ENCODE assay signal across 10 mouse cellular contexts in genomic region chr19:43938355-43938754, GRCm38 (mm10). TPM values are rescaled to one million over a fixed set of nuclear protein-coding genes. Genes with fewer than 3 reads are reported as not detected.
A peak's percentile ranks its signal among the peaks of the same experiment; 100 is the strongest.
DNase-seq lines count a peak whose midpoint lies in the region; ATAC-seq and TF ChIP-seq lines count a peak whose summit lies in the region.
"Had no signal": no experiment of that assay in that cellular context is flagged by ENCODE, and none has a peak within 500 bp of the region (broad histone marks: within the 10 kb centered on the region; RNA-seq: fewer than 3 reads in every experiment).

No protein-coding gene starts in this region.

- WGBS in heart, embryonic 10.5 days, result 13% methylated on average over 11 of the region's 11 CpGs
- WGBS in lung, embryonic 14.5 days, result 11% methylated on average over 11 of the region's 11 CpGs
- 21% methylated on average over 11 of the region's 11 CpGs for WGBS in intestine, postnatal 0 days
- WGBS in stomach, postnatal 0 days, result 18% methylated on average over 11 of the region's 11 CpGs

- no peak for TF ChIP-seq EP300 in stomach, postnatal 0 days (optimal IDR thresholded peaks at IDR 0.05)

- no peaks in the 10 kb centered on the region for H3K27me3 ChIP-seq in heart, embryonic 10.5 days (ENCODE audit: insufficient read depth, poor library complexity, severe bottlenecking)
- H3K27me3 ChIP-seq in lung, embryonic 14.5 days (ENCODE audit: insufficient read depth, low read length), result no peaks in the 10 kb centered on the region
- H3K27me3 ChIP-seq in intestine, postnatal 0 days (replicated peaks; ENCODE audit: control insufficient read depth, insufficient read depth, low read length), result no peaks in the 10 kb centered on the region
- H3K27me3 ChIP-seq in stomach, postnatal 0 days (ENCODE audit: control insufficient read depth, insufficient read depth, low read length), result no peaks in the 10 kb centered on the region

- H3K4me2 ChIP-seq in lung, embryonic 14.5 days, result peak overlapping the region; percentile 75
- H3K4me2 ChIP-seq in intestine, postnatal 0 days (replicated peaks; ENCODE audit: low read depth), result peak overlapping the region; percentile 93
- peak overlapping the region; percentile 75 for H3K4me2 ChIP-seq in stomach, postnatal 0 days (replicated peaks; ENCODE audit: low read depth)

- peak; percentile 77 for DNase-seq in heart, embryonic 10.5 days (ENCODE audit: low spot score)
- DNase-seq in heart, postnatal 4 days, result no peak
- DNase-seq in lung, embryonic 14.5 days, result peak; percentile 52
- DNase-seq in lung, adult 18-20 months, result no peak
- DNase-seq in stomach, postnatal 0 days (ENCODE audit: low spot score), result no peak
- DNase-seq in thymus, postnatal 10 days (ENCODE audit: low spot score in 2 of 2), result no peak
- no peak for DNase-seq in c-Kit-positive CD71-positive TER-119-positive erythroid progenitor cells, embryonic 14.5 days (ENCODE audit: low spot score)

- no peaks in the 10 kb centered on the region for H3K36me3 ChIP-seq in heart, embryonic 10.5 days
- no peaks in the 10 kb centered on the region for H3K36me3 ChIP-seq in lung, embryonic 14.5 days (ENCODE audit: insufficient read depth)
- no peaks in the 10 kb centered on the region for H3K36me3 ChIP-seq in intestine, postnatal 0 days (ENCODE audit: control insufficient read depth, insufficient read depth)
- no peaks in the 10 kb centered on the region for H3K36me3 ChIP-seq in stomach, postnatal 0 days (ENCODE audit: control insufficient read depth, insufficient read depth, low read length)

- H3K9me3 ChIP-seq in heart, embryonic 10.5 days, result no peaks in the 10 kb centered on the region
- H3K9me3 ChIP-seq in lung, embryonic 14.5 days (ENCODE audit: low read depth, low read length), result no peaks in the 10 kb centered on the region
- no peaks in the 10 kb centered on the region for H3K9me3 ChIP-seq in intestine, postnatal 0 days (ENCODE audit: control insufficient read depth)
- H3K9me3 ChIP-seq in stomach, postnatal 0 days (ENCODE audit: control insufficient read depth, low read length), result no peaks in the 10 kb centered on the region

- H3K9ac ChIP-seq in lung, embryonic 14.5 days, result 0 out of 2 replicates have a peak overlapping the region, but pooled peaks have one; percentile 27
- H3K9ac ChIP-seq in intestine, postnatal 0 days (ENCODE audit: low read depth, low read length), result 0 out of 2 replicates have a peak overlapping the region, but pooled peaks have one; percentile 8
- peak overlapping the region; percentile 27; the same call in 1 of the 2 replicates for H3K9ac ChIP-seq in stomach, postnatal 0 days (ENCODE audit: low read length)

- H3K4me1 ChIP-seq in heart, embryonic 10.5 days, result peaks cover 44% of the 10 kb centered on the region
- H3K4me1 ChIP-seq in lung, embryonic 14.5 days (ENCODE audit: insufficient read depth), result peaks cover 13% of the 10 kb centered on the region
- H3K4me1 ChIP-seq in intestine, postnatal 0 days (replicated peaks; ENCODE audit: control insufficient read depth, insufficient read depth, low read length), result no peaks in the 10 kb centered on the region; the same call in 1 of the 2 replicates
- H3K4me1 ChIP-seq in stomach, postnatal 0 days (replicated peaks; ENCODE audit: control insufficient read depth, insufficient read depth), result peaks cover 4% of the 10 kb centered on the region; the same call in 1 of the 2 replicates

- TF ChIP-seq CTCF in lung, embryonic 14.5 days (IDR thresholded peaks at IDR 0.05; ENCODE audit: low read depth), result no peak
- no peak for TF ChIP-seq CTCF in intestine, postnatal 0 days (IDR thresholded peaks at IDR 0.05; ENCODE audit: low read depth)
- no peak for TF ChIP-seq CTCF in stomach, postnatal 0 days (IDR thresholded peaks at IDR 0.05; ENCODE audit: low read depth)

- 0 out of 2 replicates have a peak, but pooled peaks have one; percentile 44 for ATAC-seq in lung, embryonic 14.5 days (ENCODE audit: insufficient read depth)
- ATAC-seq in intestine, postnatal 0 days, result no peak
- no peak for ATAC-seq in stomach, postnatal 0 days (ENCODE audit: low FRiP score, low TSS enrichment)

- peak overlapping the region; percentile 69 for H3K27ac ChIP-seq in heart, embryonic 10.5 days
- no peak overlapping the region for H3K27ac ChIP-seq in lung, embryonic 14.5 days (ENCODE audit: low read depth)
- H3K27ac ChIP-seq in intestine, postnatal 0 days (ENCODE audit: low read depth, low read length), result no peak overlapping the region
- peak overlapping the region; percentile 82 for H3K27ac ChIP-seq in stomach, postnatal 0 days (replicated peaks)

- H3K4me3 ChIP-seq in heart, embryonic 10.5 days, result peak overlapping the region; percentile 82
- peak overlapping the region; percentile 72; the same call in 1 of the 2 replicates for H3K4me3 ChIP-seq in lung, embryonic 14.5 days (ENCODE audit: low read depth, low read length)
- no peak overlapping the region; the same call in 1 of the 2 replicates for H3K4me3 ChIP-seq in intestine, postnatal 0 days (ENCODE audit: low read depth, low read length)
- H3K4me3 ChIP-seq in stomach, postnatal 0 days (ENCODE audit: low read depth, low read length), result peak overlapping the region; percentile 79

RNA-seq across cellular contexts. Expression of gene Dnmbp, which starts 1.6 kb away (rescaled TPM):
- polyA plus RNA-seq in heart, embryonic 10.5 days (2016; fragmentation: Nextera tagmentation; extraction: Ambion mirVana), result 11.9 and 15.1 TPM in 2 replicates
- total RNA-seq in heart, postnatal 4 days (2021), result 10 to 100 TPM; 12.5 to 13.6 TPM
- polyA plus RNA-seq in lung, embryonic 14.5 days (2014; fragmentation: Nextera tagmentation; extraction: Ambion mirVana), result 22.4 and 24.2 TPM in 2 replicates
- 21.4 TPM in 2 replicates for polyA plus RNA-seq in intestine, postnatal 0 days (2015; fragmentation: Nextera tagmentation; extraction: Ambion mirVana)
- 14.2 and 14.6 TPM in 2 replicates for polyA plus RNA-seq in stomach, postnatal 0 days (2015; fragmentation: Nextera tagmentation; extraction: Ambion mirVana)

RNA-seq across cellular contexts. Expression of gene Cpn1, which starts 48.0 kb away (rescaled TPM):
- 0.80 and 12.9 TPM in 2 replicates for polyA plus RNA-seq in heart, embryonic 10.5 days (2016; fragmentation: Nextera tagmentation; extraction: Ambion mirVana)
- total RNA-seq in heart, postnatal 4 days (2021), result not detected
- polyA plus RNA-seq in lung, embryonic 14.5 days (2014; fragmentation: Nextera tagmentation; extraction: Ambion mirVana), result 5.4 and 7.5 TPM in 2 replicates
- 14.3 and 18.7 TPM in 2 replicates for polyA plus RNA-seq in intestine, postnatal 0 days (2015; fragmentation: Nextera tagmentation; extraction: Ambion mirVana)
- 45.3 and 47.4 TPM in 2 replicates for polyA plus RNA-seq in stomach, postnatal 0 days (2015; fragmentation: Nextera tagmentation; extraction: Ambion mirVana)
- total RNA-seq: megakaryocyte-erythroid progenitor cell, adult 5-6 weeks had no signal
- polyA plus RNA-seq: embryonic facial prominence, embryonic 11.5 days had no signal

Comparison
In these comparisons a context has a peak if more than half of its experiments do, and no peak if none do; other contexts are left out.
1. DNase-seq: peak in heart, embryonic 10.5 days (single experiment) and lung, embryonic 14.5 days (single experiment); none in heart, postnatal 4 days (single experiment), lung, adult 18-20 months (0 of 2), stomach, postnatal 0 days (single experiment), thymus, postnatal 10 days (0 of 2) and c-Kit-positive CD71-positive TER-119-positive erythroid progenitor cells, embryonic 14.5 days (single experiment).
2. H3K27ac ChIP-seq: peak in heart, embryonic 10.5 days (single experiment) and stomach, postnatal 0 days (single experiment); none in lung, embryonic 14.5 days (single experiment) and intestine, postnatal 0 days (single experiment).
3. Peak in every context shown above with its lines, with median percentiles within 50 percentile points of each other: H3K4me2 ChIP-seq and H3K9ac ChIP-seq.